Mouse (Mus musculus): ENCODE results near the gene Ehd2.

Gene Ehd2

GRCm38 (mm10) chr7:15907971-15908590 is 59.3 kb downstream of the Ehd2 start:
- peak; percentile 50 for DNase-seq (ENCODE audit: low read depth, low spot score)

DNA sequence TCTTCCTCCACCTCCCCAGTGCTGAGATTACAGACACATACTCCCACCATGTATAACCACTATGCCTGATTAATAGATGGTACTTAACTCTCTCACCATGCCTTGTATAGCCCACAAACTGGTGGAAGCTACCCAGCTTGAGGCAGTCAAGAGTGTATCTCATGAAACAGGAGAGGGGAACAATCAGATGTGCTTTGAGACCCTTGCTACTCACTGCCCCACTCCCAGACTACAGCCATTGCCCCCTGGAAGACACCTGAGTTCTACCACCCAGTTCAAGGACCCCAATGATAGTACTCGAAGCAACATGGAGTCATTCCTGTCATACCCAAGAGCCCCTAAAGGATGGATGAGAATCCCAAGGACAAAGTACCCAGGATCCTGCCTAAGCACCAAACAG is 60.8 kb downstream of the Ehd2 start:
- no peak for DNase-seq (ENCODE audit: low read depth, low spot score)

- peak; percentile 76 for DNase-seq (ENCODE audit: low read depth, low spot score)
These were observed 61.5 kb downstream of the Ehd2 start for GRCm38 (mm10) chr7:15905861-15906260.

GRCm38 (mm10) chr7:15901366-15902048 is 65.9 kb downstream of the Ehd2 start:
- DNase-seq (ENCODE audit: low read depth, low spot score): no peak

All from retina, postnatal 7 days (tissue).